Mouse (Mus musculus) bone marrow macrophage, adult 2 months (primary cell): ENCODE data around the gene Manba. TPM values are rescaled to one million over a fixed set of nuclear protein-coding genes. Genes with fewer than 3 reads are reported as not detected.
A peak's percentile ranks its signal among the peaks of the same experiment; 100 is the strongest.

Experiments used
- H3K27ac ChIP-seq: 2 replicates; pipeline ENCODE4 v1.5.1; 2012; ENCODE audit warnings: low read depth, low read length; ENCODE audit not compliant: insufficient read depth
- H3K4me1 ChIP-seq: 2 replicates; pipeline ENCODE4 v1.6.1; 2012; ENCODE audit warnings: low read length; ENCODE audit not compliant: control insufficient read depth, insufficient read depth
- H3K4me3 ChIP-seq: 2 replicates; pipeline ENCODE4 v1.5.1; 2012; ENCODE audit warnings: mild to moderate bottlenecking, low read length, moderate library complexity; ENCODE audit not compliant: insufficient read depth
- CTCF ChIP-seq: IDR thresholded peaks from 2 replicates; pipeline ENCODE4 v1.5.1; 2012; ENCODE audit warnings: low read depth, mild to moderate bottlenecking, low read length, moderate library complexity
- POLR2A ChIP-seq: IDR thresholded peaks from 2 replicates; pipeline ENCODE4 v1.6.1; 2012; ENCODE audit warnings: mild to moderate bottlenecking, low read depth, low read length, borderline replicate concordance
- polyA plus RNA-seq: library from polyadenylated mRNA; stranded (reverse); fragments of >200 nt; gene quantifications from 2 replicates; pipeline ENCODE4 v1.2.4, GENCODE M21; 2012; ENCODE audit not compliant: missing spikeins, insufficient read depth, insufficient read length

Manba gene
- 37.4 and 38.8 TPM in 2 replicates for polyA plus RNA-seq

GRCm38 (mm10) chr3:135485128-135485899 lies at the start of gene Manba:
Manba (plus strand) TSS chr3:135485611.
- H3K27ac ChIP-seq, result peak within 1 kb of the TSS; percentile 58
- TF ChIP-seq POLR2A, result no peak
- peak within 1 kb of the TSS; percentile 95 for H3K4me3 ChIP-seq
- H3K4me1 ChIP-seq, result peaks cover 17% of the 10 kb centered on the region

GRCm38 (mm10) chr3:135436901-135437616 lies 48.4 kb upstream of the Manba start:
- TF ChIP-seq POLR2A (no peak), CTCF (no peak)
- H3K27ac ChIP-seq, result no peak overlapping the region
- H3K4me3 ChIP-seq, result peak overlapping the region; percentile 80
- H3K4me1 ChIP-seq, result peaks cover 5% of the 10 kb centered on the region; the same call in 1 of the 2 replicates

- peak within 1 kb of the TSS; percentile 100 for H3K27ac ChIP-seq
- TF ChIP-seq CTCF (no peak), POLR2A (no peak)
- H3K4me3 ChIP-seq, result peak within 1 kb of the TSS; percentile 99
- peaks cover 5% of the 10 kb centered on the region; the same call in 1 of the 2 replicates for H3K4me1 ChIP-seq
These were observed 47.5 kb upstream of the Manba start, which contains the start of gene Ube2d3 for GRCm38 (mm10) chr3:135437758-135438495. Ube2d3 (plus strand) TSS chr3:135438149.

GRCm38 (mm10) chr3:135438531-135438912 lies 46.9 kb upstream of the Manba start:
- peak overlapping the region; percentile 100 for H3K27ac ChIP-seq
- TF ChIP-seq POLR2A (no peak), CTCF (no peak)
- H3K4me3 ChIP-seq, result peak overlapping the region; percentile 99
- H3K4me1 ChIP-seq, result peaks cover 9% of the 10 kb centered on the region

- TF ChIP-seq POLR2A (no peak), CTCF (no peak)
- Histone ChIP-seq H3K4me1 (peaks cover 12% of the 10 kb centered on the region), H3K4me3 (peak overlapping the region; percentile 99), H3K27ac (peak overlapping the region; percentile 100)
These were observed 46.4 kb upstream of the Manba start for GRCm38 (mm10) chr3:135438913-135439531.

GRCm38 (mm10) chr3:135439651-135440050 lies 45.8 kb upstream of the Manba start:
- peak overlapping the region; percentile 100 for H3K27ac ChIP-seq
- H3K4me1 ChIP-seq, result peaks cover 12% of the 10 kb centered on the region
- TF ChIP-seq CTCF (0 out of 2 replicates have a peak, but pooled peaks have one; percentile 15), POLR2A (no peak)
- peak overlapping the region; percentile 99 for H3K4me3 ChIP-seq

GRCm38 (mm10) chr3:135440221-135440620 lies 45.2 kb upstream of the Manba start:
- peaks cover 12% of the 10 kb centered on the region for H3K4me1 ChIP-seq
- peak overlapping the region; percentile 100 for H3K27ac ChIP-seq
- TF ChIP-seq POLR2A, result no peak
- peak overlapping the region; percentile 99 for H3K4me3 ChIP-seq

- peaks cover 12% of the 10 kb centered on the region for H3K4me1 ChIP-seq
- peak overlapping the region; percentile 100 for H3K27ac ChIP-seq
- peak overlapping the region; percentile 99 for H3K4me3 ChIP-seq
- TF ChIP-seq CTCF, result no peak
- no peak for TF ChIP-seq POLR2A
These were observed 44.8 kb upstream of the Manba start for GRCm38 (mm10) chr3:135440621-135441020.

GRCm38 (mm10) chr3:135444930-135445329 lies 40.5 kb upstream of the Manba start:
- TF ChIP-seq POLR2A (no peak), CTCF (no peak)
- H3K4me1 ChIP-seq, result peaks cover 7% of the 10 kb centered on the region

GRCm38 (mm10) chr3:135458981-135459380 lies 26.4 kb upstream of the Manba start:
- H3K27ac ChIP-seq, result no peak overlapping the region
- no peak overlapping the region for H3K4me3 ChIP-seq
- H3K4me1 ChIP-seq, result no peaks in the 10 kb centered on the region
- TF ChIP-seq CTCF (no peak), POLR2A (no peak)

More at GRCm38 (mm10) chr3:135444930-135445329, 40.5 kb upstream of the Manba start:
- Histone ChIP-seq H3K27ac (no peak overlapping the region), H3K4me3 (no peak overlapping the region)
